Mouse (Mus musculus) kidney, adult 2 months (tissue): ENCODE measurements around the gene Ctbp2. TPM values are rescaled to one million over a fixed set of nuclear protein-coding genes. Genes with fewer than 3 reads are reported as not detected.

Experiments
- DNase-seq: peaks from one replicate; pipeline ENCODE4 v3.0.0; 2021
- H3K27ac ChIP-seq: fragments of 200-500 bp; 2 replicates; pipeline ENCODE4 v1.5.1; 2012; ENCODE audit warnings: low read depth, low read length, control low read depth, inconsistent platforms; ENCODE audit not compliant: insufficient read depth
- H3K27me3 ChIP-seq: fragments of 200-500 bp; replicated peaks from 2 replicates; pipeline ENCODE4 v1.6.1; 2012; ENCODE audit warnings: mild to moderate bottlenecking, moderate library complexity, low read length, inconsistent platforms; ENCODE audit not compliant: control insufficient read depth, insufficient read depth
- H3K36me3 ChIP-seq: fragments of 200-500 bp; 2 replicates; pipeline ENCODE4 v1.6.1; 2012; ENCODE audit warnings: mild to moderate bottlenecking, moderate library complexity, low read length, inconsistent platforms; ENCODE audit not compliant: control insufficient read depth, insufficient read depth
- H3K4me1 ChIP-seq: fragments of 200-500 bp; 2 replicates; pipeline ENCODE4 v1.6.1; 2011; ENCODE audit warnings: low read length; ENCODE audit not compliant: control insufficient read depth, insufficient read depth
- H3K4me3 ChIP-seq: fragments of 200-500 bp; 2 replicates; pipeline ENCODE4 v1.5.1; 2011; ENCODE audit warnings: mild to moderate bottlenecking, low read depth, low read length, control low read depth; ENCODE audit not compliant: insufficient read depth
- CTCF ChIP-seq: fragments of 200-500 bp; conservative IDR thresholded peaks from 2 replicates; pipeline ENCODE4 v1.5.1; 2011; ENCODE audit warnings: low read depth, mild to moderate bottlenecking, control low read depth, low read length, moderate library complexity, mixed read lengths; ENCODE audit not compliant: insufficient read depth, insufficient read length
- POLR2A ChIP-seq: fragments of 200-500 bp; IDR thresholded peaks from one replicate; pipeline ENCODE4 v1.6.1; 2011; ENCODE audit warnings: low read depth, low read length, control low read depth
- WGBS: fragments of 180-500 bp; shearing (Covaris S2); methylation state at CpG from one replicate; pipeline ENCODE4 v1.1.7; 2018; 5-methylcytosine and 5-hydroxymethylcytosine counted together
- polyA plus RNA-seq: library from polyadenylated mRNA; depleted of rRNA; stranded (reverse); fragments of >200 nt; gene quantifications from 2 replicates; pipeline ENCODE4 v1.2.3, GENCODE M21; 2012

Ctbp2 gene
- polyA plus RNA-seq, 1 experiment, result 48.6 TPM

GRCm38 (mm10) chr7:133008663-133009062 is 115.5 kb downstream of the Ctbp2 start:
- Histone ChIP-seq H3K4me1 (peaks cover 11% of the 10 kb centered on the region; the same call in 1 of the 2 replicates), H3K27me3 (no peaks in the 10 kb centered on the region), H3K27ac (no peak overlapping the region), H3K4me3 (no peak overlapping the region), H3K36me3 (no peaks in the 10 kb centered on the region)
- TF ChIP-seq POLR2A (no peak), CTCF (no peak)
- DNase-seq, result no peak
- 88% methylated on average over 4 of the region's 4 CpGs for WGBS

- TF ChIP-seq POLR2A (no peak), CTCF (no peak)
- peak; percentile 27 for DNase-seq
- no peaks in the 10 kb centered on the region for H3K36me3 ChIP-seq
- 58% methylated on average over 11 of the region's 11 CpGs for WGBS
- H3K4me1 ChIP-seq, result peaks cover 11% of the 10 kb centered on the region; the same call in 1 of the 2 replicates
- no peak overlapping the region for H3K4me3 ChIP-seq
- no peak overlapping the region for H3K27ac ChIP-seq
- H3K27me3 ChIP-seq, result no peaks in the 10 kb centered on the region
Observed at GRCm38 (mm10) chr7:133007343-133007742, 116.8 kb downstream of the Ctbp2 start.

DNA sequence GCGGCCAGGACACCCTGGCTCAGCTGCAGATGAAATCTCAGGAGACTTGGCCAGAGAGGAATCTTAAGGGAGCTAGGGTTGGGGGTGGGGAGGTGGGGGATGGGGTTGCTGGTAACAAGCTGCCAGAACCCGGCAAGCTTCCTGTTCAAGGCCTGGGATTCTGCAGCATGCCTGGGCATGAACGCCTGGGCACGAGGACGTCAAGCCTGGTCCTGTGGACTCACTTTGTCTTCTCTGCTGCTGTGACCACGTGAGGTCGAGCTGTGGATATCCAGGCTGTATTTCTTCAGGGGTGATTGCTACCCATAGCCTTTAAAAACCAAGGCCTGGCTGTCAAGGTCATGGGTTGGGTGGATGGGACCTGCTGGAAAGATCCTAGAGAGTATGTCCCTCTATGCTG is 118.4 kb downstream of the Ctbp2 start:
- H3K27ac ChIP-seq, result no peak overlapping the region
- no peak overlapping the region for H3K4me3 ChIP-seq
- TF ChIP-seq POLR2A (no peak), CTCF (no peak)
- 0 out of 2 replicates have a peak, but pooled peaks cover 7% of the 10 kb centered on the region for H3K4me1 ChIP-seq
- WGBS, result 59% methylated on average over 7 of the region's 7 CpGs
- H3K36me3 ChIP-seq, result no peaks in the 10 kb centered on the region
- H3K27me3 ChIP-seq, result no peaks in the 10 kb centered on the region
- DNase-seq, result no peak

DNA sequence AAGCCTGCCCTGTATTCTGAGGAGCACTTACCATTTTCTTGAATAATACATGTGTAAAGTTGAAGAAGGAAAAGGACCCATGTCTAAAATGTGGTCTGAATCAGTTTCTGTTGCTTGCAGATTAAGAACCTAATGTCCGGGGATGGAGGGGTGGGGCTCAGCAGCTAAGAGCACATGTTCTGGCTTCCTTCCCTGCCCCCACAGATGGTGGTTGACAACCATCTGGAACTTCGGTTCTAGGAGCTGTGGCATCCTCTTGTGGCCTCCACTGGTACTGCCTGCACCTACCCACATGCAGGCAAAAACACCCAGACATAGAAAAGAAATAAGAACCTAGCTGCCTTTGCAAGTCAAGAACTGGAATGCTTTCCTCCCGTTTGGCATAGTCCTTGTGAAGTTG is 120.7 kb downstream of the Ctbp2 start:
- H3K4me1 ChIP-seq, result no peaks in the 10 kb centered on the region
- peak; percentile 78 for DNase-seq
- no peaks in the 10 kb centered on the region for H3K36me3 ChIP-seq
- no peak overlapping the region for H3K4me3 ChIP-seq
- TF ChIP-seq CTCF (peak; percentile 93), POLR2A (no peak)
- no peaks in the 10 kb centered on the region for H3K27me3 ChIP-seq
- no peak overlapping the region for H3K27ac ChIP-seq
- WGBS, result 10% methylated on average over 3 of the region's 3 CpGs

DNA sequence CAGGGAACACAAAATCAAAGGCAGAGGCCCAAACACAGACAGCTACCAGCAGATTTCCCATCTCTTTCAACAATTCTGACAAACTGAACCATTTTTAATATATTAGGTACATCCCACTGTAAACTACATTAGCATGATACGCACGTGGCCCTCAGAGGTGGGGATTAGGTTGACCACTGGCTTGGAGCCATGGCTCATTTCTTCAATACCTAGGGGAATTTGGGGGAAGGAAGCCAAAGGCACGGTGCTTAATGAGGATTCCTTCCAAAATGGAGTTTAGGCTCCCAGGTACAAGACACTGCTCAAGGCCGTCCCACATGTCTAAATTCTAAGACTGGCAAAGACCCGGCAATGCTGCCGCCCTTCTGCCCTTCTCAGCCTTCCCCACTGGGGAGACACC is 121.9 kb downstream of the Ctbp2 start:
- no peaks in the 10 kb centered on the region for H3K4me1 ChIP-seq
- no peak for TF ChIP-seq CTCF
- TF ChIP-seq POLR2A, result no peak
- no peaks in the 10 kb centered on the region for H3K36me3 ChIP-seq
- 78% methylated on average over 6 of the region's 6 CpGs for whole genome bisulfite sequencing
- no peak for DNase-seq
- no peak overlapping the region for H3K27ac ChIP-seq
- H3K27me3 ChIP-seq, result no peaks in the 10 kb centered on the region
- no peak overlapping the region for H3K4me3 ChIP-seq

GRCm38 (mm10) chr7:133001388-133001787 is 122.8 kb downstream of the Ctbp2 start:
- no peak for DNase-seq
- Histone ChIP-seq H3K27me3 (no peaks in the 10 kb centered on the region), H3K4me1 (no peaks in the 10 kb centered on the region), H3K36me3 (no peaks in the 10 kb centered on the region), H3K4me3 (no peak overlapping the region), H3K27ac (no peak overlapping the region)
- TF ChIP-seq CTCF (no peak), POLR2A (no peak)
- 86% methylated on average over 3 of the region's 3 CpGs for WGBS

DNA sequence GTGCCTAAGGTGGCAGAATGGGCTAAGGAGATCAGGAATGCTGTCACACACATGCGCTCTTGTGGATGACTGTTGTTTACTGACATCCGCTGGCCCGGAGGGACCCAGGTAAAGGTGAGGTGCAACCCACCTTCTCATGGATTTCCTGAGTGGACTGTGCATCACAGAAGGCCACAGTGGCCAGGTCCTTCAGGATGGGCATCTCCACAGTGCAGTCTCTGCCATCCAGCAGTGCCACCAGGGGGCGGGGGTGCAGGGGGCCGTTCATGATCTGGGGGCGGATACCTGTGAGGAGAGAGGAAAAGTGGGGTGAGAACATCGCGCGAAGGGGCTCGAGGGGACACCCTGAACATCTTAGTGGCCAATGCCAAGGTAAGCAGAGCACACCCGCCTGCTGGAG is 125.1 kb downstream of the Ctbp2 start:
- 91% methylated on average over 11 of the region's 11 CpGs for WGBS
- DNase-seq, result no peak
- H3K27me3 ChIP-seq, result no peaks in the 10 kb centered on the region
- H3K4me1 ChIP-seq, result no peaks in the 10 kb centered on the region
- H3K36me3 ChIP-seq, result no peaks in the 10 kb centered on the region
- H3K4me3 ChIP-seq, result no peak overlapping the region
- TF ChIP-seq POLR2A (no peak), CTCF (no peak)
- H3K27ac ChIP-seq, result no peak overlapping the region

DNA sequence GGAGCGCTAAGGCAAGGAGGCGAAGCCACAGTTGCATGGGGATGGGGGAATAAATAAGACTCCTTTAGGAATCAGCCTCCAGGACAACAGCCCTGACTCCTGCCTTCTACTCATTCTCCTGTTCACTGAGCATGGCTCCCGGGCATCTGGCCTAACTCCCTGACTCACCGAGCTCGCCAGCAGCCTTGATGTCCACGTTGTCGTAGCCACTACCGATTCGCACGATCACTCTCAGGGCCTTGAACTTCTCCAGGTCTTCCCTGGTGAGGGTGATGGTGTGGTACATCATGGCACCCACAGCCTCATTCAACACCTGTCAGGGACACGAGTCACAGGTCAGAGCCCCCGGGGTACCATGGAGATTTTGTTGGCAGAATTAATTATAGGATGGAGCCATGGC is 125.5 kb downstream of the Ctbp2 start:
- no peak for DNase-seq
- Histone ChIP-seq H3K4me1 (no peaks in the 10 kb centered on the region), H3K4me3 (no peak overlapping the region), H3K27me3 (no peaks in the 10 kb centered on the region), H3K36me3 (no peaks in the 10 kb centered on the region), H3K27ac (no peak overlapping the region)
- 91% methylated on average over 12 of the region's 12 CpGs for WGBS
- no peak for TF ChIP-seq CTCF
- TF ChIP-seq POLR2A, result no peak
